In the genomic region with DNA sequence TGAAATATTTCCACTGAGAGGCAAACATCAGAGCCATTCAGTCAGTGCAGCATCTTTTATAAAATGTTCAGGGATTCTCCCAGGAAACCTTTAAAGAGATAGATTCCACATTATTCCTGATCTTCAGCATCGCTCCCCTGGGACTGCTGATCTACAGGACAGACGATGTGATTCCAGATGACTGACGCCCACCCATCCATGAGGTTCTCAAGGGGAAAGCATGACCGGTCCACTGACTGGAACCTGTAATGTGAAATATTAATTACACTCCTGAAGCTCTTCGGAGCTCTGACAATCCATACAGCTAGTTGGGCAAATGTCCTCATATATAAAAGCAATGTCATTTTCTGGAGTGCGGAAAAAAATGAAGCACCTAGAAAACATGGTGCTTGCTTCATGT, we compare ENCODE assay signal across 15 mouse cellular contexts.
"Had no signal": no experiment of that assay in that cellular context is flagged by ENCODE, and none has a peak within 500 bp of the region (broad histone marks: within the 10 kb centered on the region; RNA-seq: fewer than 3 reads in every experiment).

No protein-coding gene starts in this region.

- H3K27me3 ChIP-seq: liver, embryonic 12.5 days; midbrain, embryonic 12.5 days; neural tube, embryonic 12.5 days; stomach, embryonic 15.5 days had no signal

- H3K9ac ChIP-seq: liver, embryonic 12.5 days; liver, embryonic 14.5 days; lung, embryonic 14.5 days; midbrain, embryonic 12.5 days; neural tube, embryonic 12.5 days; stomach, embryonic 15.5 days had no signal

- H3K36me3 ChIP-seq: liver, embryonic 12.5 days; midbrain, embryonic 10.5 days; midbrain, embryonic 12.5 days; neural tube, embryonic 12.5 days; stomach, embryonic 15.5 days had no signal

- H3K9me3 ChIP-seq: liver, embryonic 12.5 days; midbrain, embryonic 10.5 days; midbrain, embryonic 12.5 days; neural tube, embryonic 12.5 days; stomach, embryonic 15.5 days had no signal

- DNase-seq: lung, adult 18-20 months; lung, embryonic 14.5 days; lung, postnatal 10 days; lung, postnatal 4 days; right cerebral cortex, postnatal 14 days; thymus, adult 2 months; thymus, postnatal 25 days; thymus, postnatal 4 days had no signal

- ATAC-seq: liver, embryonic 12.5 days had no signal

- H3K4me1 ChIP-seq: liver, embryonic 12.5 days; midbrain, embryonic 10.5 days; midbrain, embryonic 12.5 days; neural tube, embryonic 12.5 days; stomach, embryonic 15.5 days had no signal

- H3K27ac ChIP-seq: liver, embryonic 12.5 days; liver, embryonic 14.5 days; midbrain, embryonic 10.5 days; midbrain, embryonic 12.5 days; neural tube, embryonic 12.5 days; stomach, embryonic 15.5 days; stomach, postnatal 0 days had no signal

- H3K4me3 ChIP-seq: liver, embryonic 12.5 days; midbrain, embryonic 10.5 days; midbrain, embryonic 12.5 days; neural tube, embryonic 12.5 days; stomach, embryonic 15.5 days had no signal

- H3K4me2 ChIP-seq: liver, embryonic 12.5 days; lung, embryonic 14.5 days; midbrain, embryonic 12.5 days; neural tube, embryonic 12.5 days; stomach, embryonic 15.5 days had no signal
